Mouse (Mus musculus) heart, adult 11 months (tissue): Measurements from ENCODE around the gene Mlana.

Experiments used
- DNase-seq: peaks from one replicate; pipeline ENCODE4 v3.0.0; 2022

The Mlana gene

GRCm38 (mm10) chr19:29697245-29697874, at the start of gene Mlana:
TSS of gene Mlana (plus strand) at chr19:29697824.
- DNase-seq: peak; percentile 65

GRCm38 (mm10) chr19:29648550-29648914, 49.1 kb upstream of the Mlana start:
- no peak for DNase-seq

- DNase-seq: peak; percentile 60
These were observed 47.9 kb upstream of the Mlana start for GRCm38 (mm10) chr19:29649683-29650082.

- DNase-seq: peak; percentile 69
These were observed 43.8 kb upstream of the Mlana start for GRCm38 (mm10) chr19:29653768-29654265.

GRCm38 (mm10) chr19:29655148-29655547, 42.5 kb upstream of the Mlana start:
- no peak for DNase-seq

GRCm38 (mm10) chr19:29656029-29656428, 41.6 kb upstream of the Mlana start:
- no peak for DNase-seq

GRCm38 (mm10) chr19:29656620-29657019, 41.0 kb upstream of the Mlana start:
- DNase-seq: peak; percentile 81

GRCm38 (mm10) chr19:29657033-29657432, 40.6 kb upstream of the Mlana start:
- DNase-seq: no peak

GRCm38 (mm10) chr19:29657558-29657957, 40.1 kb upstream of the Mlana start:
- DNase-seq: no peak

GRCm38 (mm10) chr19:29658836-29659235, 38.8 kb upstream of the Mlana start:
- DNase-seq: peak; percentile 59

GRCm38 (mm10) chr19:29659705-29660104, 37.9 kb upstream of the Mlana start:
- DNase-seq: no peak

GRCm38 (mm10) chr19:29660835-29661764, 36.5 kb upstream of the Mlana start:
- no peak for DNase-seq

GRCm38 (mm10) chr19:29661974-29662580, 35.5 kb upstream of the Mlana start:
- DNase-seq: peak; percentile 44

- DNase-seq: no peak
These were observed 33.8 kb upstream of the Mlana start for GRCm38 (mm10) chr19:29663780-29664179.

- DNase-seq: no peak
These were observed 32.7 kb upstream of the Mlana start for GRCm38 (mm10) chr19:29664934-29665333.

- DNase-seq: no peak
These were observed 31.5 kb upstream of the Mlana start for GRCm38 (mm10) chr19:29666164-29666563.

- DNase-seq: no peak
These were observed 30.5 kb upstream of the Mlana start for GRCm38 (mm10) chr19:29666965-29667594.

GRCm38 (mm10) chr19:29668135-29668534, 29.5 kb upstream of the Mlana start:
- DNase-seq: no peak

GRCm38 (mm10) chr19:29670247-29670646, 27.4 kb upstream of the Mlana start:
- no peak for DNase-seq

GRCm38 (mm10) chr19:29671160-29671559, 26.5 kb upstream of the Mlana start:
- no peak for DNase-seq

GRCm38 (mm10) chr19:29672660-29673059, 25.0 kb upstream of the Mlana start:
- no peak for DNase-seq

- no peak for DNase-seq
These were observed 22.7 kb upstream of the Mlana start for GRCm38 (mm10) chr19:29674946-29675345.

GRCm38 (mm10) chr19:29675562-29676078, 22.0 kb upstream of the Mlana start:
- DNase-seq: no peak
